Mouse (Mus musculus) C2C12 (cell line): ENCODE measurements around the gene Fam92b. TPM values are rescaled to one million over a fixed set of nuclear protein-coding genes. Genes with fewer than 3 reads are reported as not detected.

ENCODE experiments used
- H3K27me3 ChIP-seq: one replicate; pipeline ENCODE4 v1.6.1; 2011; ENCODE audit not compliant: control insufficient read depth, insufficient read depth, insufficient read length
- H3K36me3 ChIP-seq: one replicate; pipeline ENCODE4 v1.6.1; 2011; ENCODE audit not compliant: control insufficient read depth, insufficient read depth
- H3K4me3 ChIP-seq: one replicate; pipeline ENCODE4 v1.5.1; 2011; ENCODE audit warnings: mild to moderate bottlenecking, control low read depth; ENCODE audit not compliant: poor library complexity, insufficient read depth, severe bottlenecking
- H3K79me2 ChIP-seq: one replicate; pipeline ENCODE4 v1.6.1; 2011; ENCODE audit not compliant: control insufficient read depth, insufficient read depth
- H3K79me3 ChIP-seq: one replicate; pipeline ENCODE4 v1.6.1; 2011; ENCODE audit warnings: low read depth, control low read depth
- H3ac ChIP-seq: one replicate; pipeline ENCODE3; 2011; ENCODE audit warnings: low read depth; ENCODE audit not compliant: control insufficient read depth, insufficient read length
- CEBPB ChIP-seq: IDR thresholded peaks from one replicate; pipeline ENCODE4 v1.6.1; 2011; ENCODE audit warnings: low read depth, mild to moderate bottlenecking, control low read depth, moderate library complexity
- CTCF ChIP-seq: IDR thresholded peaks from one replicate; pipeline ENCODE4 v1.5.1; 2011; ENCODE audit not compliant: control insufficient read depth, insufficient read depth, insufficient read length
- FOSL1 ChIP-seq: IDR thresholded peaks from one replicate; pipeline ENCODE4 v1.8.0; 2011; ENCODE audit warnings: mild to moderate bottlenecking, low read length; ENCODE audit not compliant: poor library complexity, insufficient read depth, severe bottlenecking
- MAX ChIP-seq: IDR thresholded peaks from one replicate; pipeline ENCODE4 v1.6.1; 2011; ENCODE audit warnings: mild to moderate bottlenecking, control low read depth
- MYOD1 ChIP-seq: IDR thresholded peaks from one replicate; pipeline ENCODE4 v1.6.1; 2011; ENCODE audit warnings: low read depth; ENCODE audit not compliant: control insufficient read depth, insufficient read length
- MYOG ChIP-seq: IDR thresholded peaks from one replicate; pipeline ENCODE4 v1.6.1; 2011; ENCODE audit not compliant: control insufficient read depth, insufficient read length; ENCODE audit errors: extremely low read depth
- USF1 ChIP-seq: IDR thresholded peaks from one replicate; pipeline ENCODE4 v1.6.1; 2011; ENCODE audit warnings: low read depth, mild to moderate bottlenecking, control low read depth, moderate library complexity
- polyA plus RNA-seq: library from polyadenylated mRNA; unstranded; fragments of >200 nt; fragmentation: generic; extraction: Trizol; gene quantifications from one replicate; pipeline ENCODE4 v1.2.1, GENCODE M21; 2012; ENCODE audit warnings: missing spikeins

The Fam92b gene
- polyA plus RNA-seq, 1 experiment, result not detected

DNA sequence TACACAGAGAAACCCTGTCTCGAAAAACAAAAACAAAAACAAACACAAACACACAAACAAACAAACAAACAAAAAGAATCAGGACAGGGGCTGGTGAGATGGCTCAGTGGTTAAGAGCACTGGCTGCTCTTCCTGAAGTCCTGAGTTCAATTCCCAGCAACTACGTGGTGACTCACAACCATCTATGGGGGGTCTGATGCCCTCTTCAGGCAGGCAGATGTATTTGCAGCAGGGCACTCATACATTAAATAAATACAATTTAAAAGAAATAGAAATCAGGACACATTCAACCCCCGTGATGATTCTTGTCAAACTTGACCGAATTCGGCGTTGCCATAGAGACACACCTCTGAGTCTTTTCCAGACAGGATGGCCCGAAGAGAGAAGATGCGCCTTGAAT is 30.1 kb upstream of the Fam92b start:
- Histone ChIP-seq H3K79me3 (no peaks in the 10 kb centered on the region), H3K79me2 (no peaks in the 10 kb centered on the region), H3K27me3 (no peaks in the 10 kb centered on the region), H3K4me3 (no peak overlapping the region), H3ac (no peak overlapping the region), H3K36me3 (no peaks in the 10 kb centered on the region)
- TF ChIP-seq USF1, result no peak
- no peak for TF ChIP-seq CEBPB
- TF ChIP-seq MYOD1, result no peak

DNA sequence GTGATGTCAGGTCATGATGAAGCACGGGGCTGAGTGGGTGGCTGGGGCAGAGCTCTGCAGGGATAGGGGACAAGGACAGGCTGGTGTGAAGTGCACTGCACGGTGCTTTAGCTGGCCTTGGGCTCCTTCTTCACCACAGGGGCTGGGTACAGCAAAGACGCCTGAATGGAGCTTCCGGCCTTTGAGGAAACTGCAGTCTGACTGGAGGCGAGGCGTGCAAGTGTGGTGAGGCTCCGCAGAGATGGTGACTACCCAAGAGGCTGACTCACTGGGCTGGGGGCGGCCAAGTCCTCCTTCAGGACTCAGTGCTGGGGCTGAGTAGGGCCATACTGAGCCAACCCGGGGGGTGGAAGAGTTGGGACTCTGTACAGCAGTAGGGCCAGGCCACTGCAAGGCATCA is 28.6 kb upstream of the Fam92b start:
- Histone ChIP-seq H3K4me3 (no peak overlapping the region), H3K27me3 (no peaks in the 10 kb centered on the region), H3K36me3 (no peaks in the 10 kb centered on the region), H3K79me2 (no peaks in the 10 kb centered on the region), H3ac (no peak overlapping the region), H3K79me3 (no peaks in the 10 kb centered on the region)
- TF ChIP-seq MYOD1 (no peak), MAX (no peak), USF1 (no peak), FOSL1 (no peak), MYOG (no peak), CEBPB (no peak), CTCF (no peak)

DNA sequence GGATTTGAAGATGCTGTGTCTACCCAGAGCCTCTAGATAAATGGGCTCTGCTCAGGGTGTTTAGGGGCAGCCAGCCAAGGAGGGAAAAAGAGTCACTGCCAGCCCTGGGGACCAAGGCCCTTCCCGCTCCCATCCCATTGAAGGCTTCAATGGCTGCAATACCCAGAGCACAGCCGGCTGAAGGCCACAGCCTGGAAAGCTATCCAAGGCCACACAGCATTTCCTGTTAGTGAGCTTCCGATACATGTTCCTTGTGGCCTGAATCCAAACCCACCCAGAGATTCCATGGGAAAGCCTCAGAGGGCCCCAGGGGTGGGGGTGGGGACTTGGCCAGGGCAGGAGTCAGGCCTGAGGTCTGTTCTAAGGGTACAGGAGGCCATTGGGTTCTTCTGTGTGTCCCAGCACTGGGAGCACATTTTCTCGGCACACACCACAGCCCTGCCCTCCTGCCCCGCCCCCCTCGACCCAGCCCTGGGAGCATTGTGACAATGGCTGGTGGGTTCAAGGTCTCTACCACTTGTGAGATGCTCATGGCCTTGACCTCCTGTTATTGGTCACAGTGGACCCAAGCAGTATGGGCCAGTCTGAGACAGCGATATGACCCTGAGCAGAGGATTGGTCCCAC is 27.6 kb upstream of the Fam92b start:
- Histone ChIP-seq H3K36me3 (no peaks in the 10 kb centered on the region), H3K4me3 (no peak overlapping the region), H3K27me3 (no peaks in the 10 kb centered on the region), H3K79me2 (no peaks in the 10 kb centered on the region), H3K79me3 (no peaks in the 10 kb centered on the region), H3ac (no peak overlapping the region)
- TF ChIP-seq CTCF (no peak), MYOG (no peak), MYOD1 (no peak), CEBPB (no peak), MAX (no peak), USF1 (no peak), FOSL1 (no peak)

DNA sequence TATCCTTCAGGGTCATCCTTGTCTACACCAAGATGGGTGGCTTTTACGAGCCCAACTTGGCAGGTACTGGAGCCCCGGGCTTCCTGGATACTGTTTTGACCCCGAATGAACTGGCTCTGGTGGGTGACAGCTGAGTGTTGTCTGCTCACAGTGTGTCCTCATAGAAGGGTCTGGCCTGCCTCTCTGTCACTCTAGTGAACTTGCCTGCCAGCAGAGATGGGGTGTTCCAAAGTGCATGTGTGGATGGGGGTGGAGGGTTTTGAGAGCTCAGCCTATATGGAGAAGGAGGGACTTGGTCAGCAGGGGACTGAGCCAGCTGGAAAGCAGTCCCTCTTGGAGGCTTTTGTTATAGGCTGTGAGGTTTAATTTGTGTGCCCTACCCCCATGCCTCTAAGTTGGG is 25.3 kb upstream of the Fam92b start:
- TF ChIP-seq MAX, result no peak
- TF ChIP-seq MYOD1, result no peak
- TF ChIP-seq CEBPB, result no peak
- no peak for TF ChIP-seq USF1
- TF ChIP-seq CTCF, result no peak
- no peak for TF ChIP-seq FOSL1
- TF ChIP-seq MYOG, result no peak
- Histone ChIP-seq H3ac (no peak overlapping the region), H3K27me3 (no peaks in the 10 kb centered on the region), H3K36me3 (no peaks in the 10 kb centered on the region), H3K79me2 (no peaks in the 10 kb centered on the region), H3K4me3 (no peak overlapping the region), H3K79me3 (no peaks in the 10 kb centered on the region)

DNA sequence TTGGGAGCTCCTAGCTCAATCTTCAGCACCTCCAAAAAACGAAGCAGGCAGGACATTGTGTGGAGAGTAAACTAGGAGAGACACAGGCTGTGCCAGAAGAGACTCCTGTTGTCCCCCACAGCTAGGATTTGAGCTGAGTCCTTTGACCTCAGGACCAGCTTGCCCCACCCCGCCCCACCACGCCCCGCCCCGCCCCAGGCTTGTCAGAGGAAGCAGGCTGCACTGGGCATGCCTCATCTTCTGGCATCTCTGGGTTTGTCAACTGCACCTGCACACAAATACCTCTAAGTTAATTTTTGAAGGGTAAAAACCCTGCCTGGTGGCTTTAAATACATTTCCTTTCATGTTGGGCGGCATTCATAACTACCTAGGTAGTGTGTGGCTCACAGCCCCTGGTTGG is 24.1 kb upstream of the Fam92b start:
- H3K79me3 ChIP-seq, result no peaks in the 10 kb centered on the region
- no peaks in the 10 kb centered on the region for H3K79me2 ChIP-seq
- no peak overlapping the region for H3K4me3 ChIP-seq
- no peak overlapping the region for H3ac ChIP-seq
- H3K36me3 ChIP-seq, result no peaks in the 10 kb centered on the region
- H3K27me3 ChIP-seq, result no peaks in the 10 kb centered on the region
- TF ChIP-seq MYOG, result no peak
- no peak for TF ChIP-seq FOSL1
- TF ChIP-seq CEBPB, result no peak
- no peak for TF ChIP-seq CTCF
- TF ChIP-seq USF1, result no peak
- TF ChIP-seq MAX, result no peak
- TF ChIP-seq MYOD1, result no peak

DNA sequence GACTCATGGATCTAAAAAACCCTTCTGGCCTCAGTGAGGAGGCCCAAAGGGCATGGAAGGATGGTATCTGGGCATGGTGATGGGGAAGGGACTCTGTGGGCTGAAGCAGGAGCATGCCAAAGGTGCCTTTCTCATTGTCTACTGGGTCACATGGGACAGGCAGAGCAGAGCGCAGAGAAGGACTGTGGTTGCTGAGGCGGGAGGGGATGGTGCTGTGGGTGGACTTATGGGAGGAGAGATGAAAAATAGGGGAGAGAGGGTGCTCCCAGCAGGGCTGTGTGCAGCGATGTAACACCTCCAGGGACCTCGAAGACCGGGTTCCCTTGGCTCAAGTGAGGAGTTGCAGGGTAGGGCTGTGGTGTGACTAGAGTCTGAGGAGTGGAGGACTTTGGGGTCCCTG is 14.9 kb upstream of the Fam92b start:
- H3K27me3 ChIP-seq, result no peaks in the 10 kb centered on the region
- no peak overlapping the region for H3ac ChIP-seq
- no peaks in the 10 kb centered on the region for H3K36me3 ChIP-seq
- H3K4me3 ChIP-seq, result no peak overlapping the region
- H3K79me3 ChIP-seq, result no peaks in the 10 kb centered on the region
- no peaks in the 10 kb centered on the region for H3K79me2 ChIP-seq
- TF ChIP-seq MYOD1 (no peak), MYOG (no peak), MAX (no peak), CTCF (no peak), USF1 (no peak), FOSL1 (no peak), CEBPB (no peak)
